Mouse (Mus musculus) intestine, embryonic 14.5 days (tissue): ENCODE data around the gene Plekha6. TPM values are rescaled to one million over a fixed set of nuclear protein-coding genes. Genes with fewer than 3 reads are reported as not detected.
A peak's percentile ranks its signal among the peaks of the same experiment; 100 is the strongest.

Experiments
- ATAC-seq: fragments of 200-750 bp; cut with Nextera tagmentation; replicated peaks from 2 replicates; pipeline ENCODE4 v1.8.0; 2017; ENCODE audit warnings: low read depth, moderate number of reproducible peaks, moderate TSS enrichment, moderate library complexity; ENCODE audit not compliant: low FRiP score, low TSS enrichment
- DNase-seq: peaks from one replicate; pipeline ENCODE4 v3.0.0-alpha.2; 2018; ENCODE audit warnings: low spot score
- H3K27ac ChIP-seq: fragments of 300-500 bp; sonication (generic); 2 replicates; pipeline ENCODE4 v1.5.1; 2014; ENCODE audit warnings: low read depth, mild to moderate bottlenecking, control low read depth
- H3K27me3 ChIP-seq: fragments of 300-500 bp; sonication (generic); replicated peaks from 2 replicates; pipeline ENCODE4 v1.6.1; 2014; ENCODE audit warnings: low read length, control low read depth; ENCODE audit not compliant: control insufficient read depth, insufficient read depth
- H3K36me3 ChIP-seq: fragments of 300-500 bp; sonication (generic); 2 replicates; pipeline ENCODE4 v1.6.1; 2014; ENCODE audit warnings: low read length, control low read depth; ENCODE audit not compliant: control insufficient read depth, insufficient read depth
- H3K4me1 ChIP-seq: fragments of 300-500 bp; sonication (generic); replicated peaks from 2 replicates; pipeline ENCODE4 v1.6.1; 2014; ENCODE audit warnings: low read length, control low read depth, mixed read lengths; ENCODE audit not compliant: control insufficient read depth, insufficient read depth
- H3K4me2 ChIP-seq: fragments of 300-500 bp; sonication (generic); 2 replicates; pipeline ENCODE4 v1.6.1; 2014; ENCODE audit warnings: low read length
- H3K4me3 ChIP-seq: fragments of 300-500 bp; sonication (generic); 2 replicates; pipeline ENCODE4 v1.5.1; 2014; ENCODE audit warnings: low read depth, low read length, control low read depth, mixed read lengths
- H3K9ac ChIP-seq: fragments of 300-500 bp; sonication (generic); 2 replicates; pipeline ENCODE4 v1.6.1; 2014; ENCODE audit warnings: mild to moderate bottlenecking, low read length
- H3K9me3 ChIP-seq: fragments of 300-500 bp; sonication (generic); 2 replicates; pipeline ENCODE4 v1.6.1; 2016; ENCODE audit warnings: low read length, control low read depth; ENCODE audit not compliant: control insufficient read depth
- WGBS: fragments of 180-500 bp; shearing (Covaris S2); extraction: QIAGEN DNeasy Blood & Tissue Kit; methylation state at CpG from one replicate; pipeline ENCODE4 v1.1.7; 2014; 5-methylcytosine and 5-hydroxymethylcytosine counted together
- polyA plus RNA-seq: library from polyadenylated mRNA; unstranded; fragments of >200 nt; fragmentation: Nextera tagmentation; extraction: Ambion mirVana; gene quantifications from 2 replicates; pipeline ENCODE4 v1.2.1, GENCODE M21; 2014

Gene Plekha6
- polyA plus RNA-seq, result 15.9 TPM in 2 replicates

DNA sequence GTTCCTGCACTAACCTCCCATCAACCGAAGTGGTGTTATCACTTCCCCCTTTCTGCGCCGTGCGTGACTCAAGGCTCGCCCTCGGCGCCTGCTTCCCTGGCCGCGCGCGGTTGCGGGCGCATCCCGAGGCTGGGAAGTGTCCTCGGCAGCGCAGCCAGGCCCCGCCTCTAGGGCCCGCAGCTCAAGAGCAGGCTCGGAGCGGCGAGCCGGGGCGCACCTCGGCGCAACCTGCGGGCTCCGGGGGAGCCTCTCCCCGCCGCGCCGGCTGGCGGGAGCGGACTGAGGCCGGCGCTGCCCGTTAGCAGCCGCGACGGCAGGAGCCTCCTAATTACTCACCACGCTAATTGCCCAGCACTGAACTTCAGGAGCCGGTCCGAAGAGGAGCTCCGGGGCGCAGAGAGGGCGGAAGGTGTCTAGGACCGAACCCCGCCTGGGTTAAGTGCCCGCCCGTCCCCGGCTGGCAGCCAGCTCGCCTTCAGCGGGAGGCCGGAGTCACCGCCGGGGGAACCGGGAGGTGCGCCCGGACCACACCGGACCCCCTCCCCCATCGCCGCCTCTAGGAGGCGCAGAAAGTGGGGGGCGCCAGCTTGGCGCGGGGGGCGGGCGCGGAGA, at the start of gene Plekha6:
Plekha6 (plus strand) TSS at position 391 of the 612 bp plus-strand sequence.
- H3K4me3 ChIP-seq, result peak within 1 kb of the TSS; percentile 50
- no peaks in the 10 kb centered on the region for H3K9me3 ChIP-seq
- H3K27me3 ChIP-seq, result peaks cover 42% of the 10 kb centered on the region
- peak within 1 kb of the TSS; percentile 67 for H3K4me2 ChIP-seq
- ATAC-seq, result peak; percentile 53
- peak within 1 kb of the TSS; percentile 58 for H3K9ac ChIP-seq
- DNase-seq, result peak; percentile 84
- peaks cover 14% of the 10 kb centered on the region for H3K4me1 ChIP-seq
- no peaks in the 10 kb centered on the region for H3K36me3 ChIP-seq
- WGBS, result 2% methylated on average over 61 of the region's 68 CpGs
- peak within 1 kb of the TSS; percentile 77 for H3K27ac ChIP-seq

DNA sequence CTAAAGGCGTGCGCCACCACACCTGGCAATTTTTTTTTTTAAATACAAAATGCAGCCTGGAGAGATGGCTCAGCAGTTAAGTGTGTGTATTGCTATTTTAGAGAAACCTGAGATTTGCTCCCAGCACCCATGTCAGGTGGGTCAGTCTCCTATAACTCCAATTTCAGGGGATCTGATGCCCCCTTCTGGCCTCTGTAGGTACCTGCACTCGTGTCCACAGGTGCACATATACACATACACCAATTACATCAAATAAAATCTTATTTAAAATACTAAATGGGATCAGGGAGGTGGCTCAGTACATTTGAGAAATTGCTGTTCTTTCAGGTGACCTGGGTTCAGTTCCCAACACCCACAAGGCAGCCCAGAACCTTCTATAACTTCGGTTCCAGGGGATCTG, 47.9 kb upstream of the Plekha6 start:
- H3K9ac ChIP-seq, result no peak overlapping the region
- WGBS, result 90% methylated on average over 4 of the region's 4 CpGs
- H3K4me2 ChIP-seq, result no peak overlapping the region
- H3K27ac ChIP-seq, result no peak overlapping the region
- H3K27me3 ChIP-seq, result no peaks in the 10 kb centered on the region
- no peak overlapping the region for H3K4me3 ChIP-seq
- ATAC-seq (no peak), DNase-seq (no peak)
- H3K9me3 ChIP-seq, result no peaks in the 10 kb centered on the region; the same call in 1 of the 2 replicates
- H3K36me3 ChIP-seq, result no peaks in the 10 kb centered on the region
- peaks cover 19% of the 10 kb centered on the region for H3K4me1 ChIP-seq

DNA sequence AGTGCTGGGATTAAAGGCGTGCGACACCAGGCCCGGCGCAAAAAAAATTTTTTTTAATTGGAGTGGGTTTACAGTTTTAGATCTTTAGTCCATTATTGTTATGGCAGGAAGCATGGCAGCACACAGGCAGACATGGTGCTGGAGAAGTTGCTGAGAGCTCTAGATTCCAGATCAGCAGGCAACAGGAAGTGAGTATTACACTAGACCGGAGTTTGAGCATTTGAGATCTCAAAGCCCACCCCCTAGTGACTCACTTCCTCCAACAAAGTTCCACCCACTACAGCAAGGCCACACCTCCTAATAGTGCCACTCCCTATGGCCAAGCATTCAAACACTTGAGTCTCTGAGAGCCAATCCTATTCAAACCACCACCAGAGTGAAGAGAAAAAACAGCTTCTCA, 45.9 kb upstream of the Plekha6 start:
- H3K4me2 ChIP-seq, result no peak overlapping the region
- no peak overlapping the region for H3K4me3 ChIP-seq
- peaks cover 23% of the 10 kb centered on the region for H3K4me1 ChIP-seq
- no peaks in the 10 kb centered on the region for H3K36me3 ChIP-seq
- H3K27me3 ChIP-seq, result no peaks in the 10 kb centered on the region
- no peak overlapping the region for H3K27ac ChIP-seq
- no peak for DNase-seq
- H3K9ac ChIP-seq, result no peak overlapping the region
- H3K9me3 ChIP-seq, result no peaks in the 10 kb centered on the region; the same call in 1 of the 2 replicates
- 89% methylated on average over 5 of the region's 5 CpGs for WGBS
- 0 out of 2 replicates have a peak, but pooled peaks have one; percentile 55 for ATAC-seq

DNA sequence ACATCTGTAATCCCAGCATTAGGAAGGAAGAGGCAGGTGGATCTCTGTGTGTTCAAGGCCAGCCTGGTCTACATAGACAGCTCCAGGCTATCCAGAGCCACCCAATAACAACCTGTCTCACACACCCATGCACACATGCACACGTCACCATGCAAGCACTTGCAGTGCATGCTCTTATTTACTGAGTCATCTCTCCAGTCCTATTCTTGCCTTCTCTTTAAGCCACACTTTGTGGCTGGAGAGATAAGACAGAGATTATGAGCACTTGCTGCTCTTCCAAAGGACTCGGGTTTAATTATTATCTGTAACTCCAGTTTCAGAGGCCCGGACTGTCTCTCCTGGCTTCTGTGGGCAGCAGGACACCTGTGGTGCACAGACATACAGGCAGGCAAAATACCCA, 45.2 kb upstream of the Plekha6 start:
- Histone ChIP-seq H3K9me3 (no peaks in the 10 kb centered on the region; the same call in 1 of the 2 replicates), H3K4me1 (peaks cover 23% of the 10 kb centered on the region), H3K4me2 (no peak overlapping the region), H3K36me3 (no peaks in the 10 kb centered on the region), H3K27me3 (no peaks in the 10 kb centered on the region), H3K4me3 (no peak overlapping the region), H3K9ac (no peak overlapping the region), H3K27ac (no peak overlapping the region)
- WGBS, result 71% methylated on average over 3 of the region's 3 CpGs
- DNase-seq (no peak), ATAC-seq (no peak)

DNA sequence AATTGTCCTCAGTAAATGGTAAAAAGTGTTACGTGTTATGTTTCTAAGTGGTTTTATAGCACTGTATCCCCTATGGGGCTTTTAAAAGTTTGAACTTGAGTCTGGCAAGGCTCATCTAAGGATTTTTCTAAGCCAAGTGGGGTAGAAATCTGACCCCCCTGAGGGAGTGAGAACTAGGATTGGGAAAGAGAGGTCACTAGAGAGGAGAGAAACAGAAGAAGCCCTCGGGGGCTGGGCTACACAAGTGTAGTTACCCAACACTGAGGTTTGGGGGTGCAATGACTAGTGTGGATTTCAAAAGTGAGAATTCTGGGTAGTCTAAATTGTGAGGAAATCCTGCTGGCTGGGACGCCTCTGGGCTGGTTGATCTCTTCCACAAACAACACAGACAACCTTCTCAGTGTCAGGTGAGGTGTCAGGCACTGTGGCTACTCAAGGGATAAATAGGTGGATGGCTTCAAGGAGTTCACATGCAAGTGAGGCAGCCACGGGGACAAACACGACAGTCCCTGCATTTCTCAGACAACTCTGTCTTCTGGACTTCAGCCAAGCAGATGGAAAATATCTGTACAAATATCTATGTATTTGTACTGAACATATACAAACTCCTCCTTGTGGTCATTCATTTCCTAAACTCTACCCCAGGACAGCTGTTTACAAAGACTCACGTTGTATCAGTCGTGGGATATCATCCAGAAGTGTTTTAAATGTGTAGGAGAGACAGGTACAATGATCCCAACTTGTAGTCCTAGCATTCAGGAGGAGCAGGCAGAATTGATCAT, 43.9 kb upstream of the Plekha6 start:
- WGBS, result 29% methylated on average over 7 of the region's 7 CpGs
- ATAC-seq (0 out of 2 replicates have a peak, but pooled peaks have one; percentile 19), DNase-seq (no peak)
- Histone ChIP-seq H3K4me3 (no peak overlapping the region), H3K9ac (no peak overlapping the region), H3K36me3 (no peaks in the 10 kb centered on the region), H3K27ac (peak overlapping the region; percentile 72), H3K4me2 (peak overlapping the region; percentile 6; the same call in 1 of the 2 replicates), H3K9me3 (no peaks in the 10 kb centered on the region; the same call in 1 of the 2 replicates), H3K4me1 (peaks cover 23% of the 10 kb centered on the region), H3K27me3 (no peaks in the 10 kb centered on the region)

DNA sequence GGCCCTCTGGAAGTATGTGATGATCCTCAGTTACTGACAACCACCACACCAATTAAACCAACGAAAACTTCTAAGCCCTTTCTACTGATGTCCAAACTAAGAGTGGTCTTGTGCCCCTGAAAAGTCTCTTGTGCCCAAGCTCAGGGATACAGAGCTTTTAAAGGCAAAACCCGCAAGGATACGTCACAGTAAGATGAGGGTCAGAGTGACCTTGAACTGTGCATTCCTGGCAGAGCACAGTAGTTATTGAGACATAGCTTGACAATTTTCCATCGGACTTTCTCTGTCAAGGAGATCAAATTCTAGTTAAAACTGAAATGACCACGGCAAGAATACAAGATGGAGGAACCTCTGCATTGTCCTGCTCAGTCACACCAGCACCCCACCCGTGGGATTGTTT, 42.8 kb upstream of the Plekha6 start:
- Histone ChIP-seq H3K4me2 (no peak overlapping the region), H3K36me3 (no peaks in the 10 kb centered on the region), H3K9ac (no peak overlapping the region), H3K4me3 (no peak overlapping the region), H3K27ac (peak overlapping the region; percentile 72; the same call in 1 of the 2 replicates), H3K9me3 (no peaks in the 10 kb centered on the region; the same call in 1 of the 2 replicates), H3K27me3 (no peaks in the 10 kb centered on the region), H3K4me1 (peaks cover 23% of the 10 kb centered on the region)
- 47% methylated on average over 6 of the region's 6 CpGs for WGBS
- no peak for ATAC-seq
- no peak for DNase-seq

DNA sequence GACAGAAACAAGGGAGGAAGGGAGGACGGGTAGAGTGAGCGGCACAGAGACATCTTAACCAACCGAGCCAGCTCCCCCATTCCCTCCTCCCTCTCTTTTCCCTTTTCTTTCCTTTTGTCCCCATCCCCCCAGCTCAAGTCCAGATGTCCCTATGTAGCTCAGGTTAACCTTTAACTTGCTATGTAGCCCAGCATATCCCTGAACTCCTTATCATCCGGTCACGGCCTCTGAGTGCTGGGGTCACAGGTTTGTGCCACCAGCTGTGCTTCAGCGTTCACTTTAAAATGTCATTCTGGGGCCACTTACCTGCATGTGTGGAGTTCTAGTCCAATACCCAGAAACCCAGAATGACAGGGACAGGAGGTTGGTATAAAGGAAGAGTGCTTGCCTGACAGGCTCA, 39.9 kb upstream of the Plekha6 start:
- DNase-seq, result no peak
- H3K4me3 ChIP-seq, result no peak overlapping the region
- 0 out of 2 replicates have a peak overlapping the region, but pooled peaks have one; percentile 35 for H3K27ac ChIP-seq
- no peak overlapping the region for H3K9ac ChIP-seq
- H3K4me2 ChIP-seq, result no peak overlapping the region
- no peak for ATAC-seq
- 70% methylated on average over 6 of the region's 6 CpGs for WGBS
- H3K36me3 ChIP-seq, result no peaks in the 10 kb centered on the region
- no peaks in the 10 kb centered on the region for H3K27me3 ChIP-seq
- H3K9me3 ChIP-seq, result no peaks in the 10 kb centered on the region
- peaks cover 23% of the 10 kb centered on the region for H3K4me1 ChIP-seq

DNA sequence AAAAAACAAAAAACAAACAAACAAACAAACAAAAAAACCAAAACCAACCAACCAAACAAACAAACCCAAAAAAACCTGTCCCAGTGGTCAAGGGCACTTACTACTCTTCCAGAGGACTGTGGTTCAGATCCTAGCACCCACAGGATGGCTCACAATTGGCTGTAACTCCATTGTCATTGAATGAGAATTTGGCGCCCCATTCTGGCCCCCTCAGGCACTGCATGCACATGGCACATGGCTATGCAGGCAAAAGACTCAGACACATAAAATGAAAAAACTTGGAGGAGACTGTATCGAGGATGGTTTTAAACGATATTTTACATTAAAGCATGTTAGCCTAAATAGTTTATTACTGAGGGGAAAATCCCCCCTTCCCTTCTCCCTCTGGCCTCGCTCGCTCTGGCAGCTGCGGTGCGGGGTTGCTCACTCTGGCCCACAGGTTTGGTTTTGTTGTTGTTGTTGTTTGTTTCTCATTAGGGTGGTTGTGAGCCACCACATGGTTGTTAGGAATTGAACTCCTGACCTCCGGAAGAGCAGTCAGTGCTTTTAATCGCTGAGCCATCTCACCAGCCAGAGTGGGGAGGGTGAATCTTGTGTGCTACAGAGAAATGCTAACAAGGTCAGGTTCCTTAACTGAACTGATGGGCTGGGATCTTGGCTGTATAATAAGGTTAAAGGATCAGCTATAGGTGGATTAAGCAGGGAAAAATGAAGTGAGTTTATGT, 38.2 kb upstream of the Plekha6 start:
- H3K4me1 ChIP-seq, result peaks cover 13% of the 10 kb centered on the region
- DNase-seq, result no peak
- WGBS, result 88% methylated on average over 9 of the region's 9 CpGs
- no peak for ATAC-seq
- H3K27me3 ChIP-seq, result no peaks in the 10 kb centered on the region
- no peak overlapping the region for H3K4me3 ChIP-seq
- H3K9me3 ChIP-seq, result no peaks in the 10 kb centered on the region
- no peak overlapping the region for H3K4me2 ChIP-seq
- H3K9ac ChIP-seq, result no peak overlapping the region
- H3K36me3 ChIP-seq, result no peaks in the 10 kb centered on the region
- no peak overlapping the region for H3K27ac ChIP-seq
